Mouse (Mus musculus) kidney, adult 2 months (tissue): ENCODE data around the gene Pdpn.

Experiments used
- CTCF ChIP-seq: fragments of 200-500 bp; conservative IDR thresholded peaks from 2 replicates; pipeline ENCODE4 v1.5.1; 2011; ENCODE audit warnings: low read depth, mild to moderate bottlenecking, control low read depth, low read length, moderate library complexity, mixed read lengths; ENCODE audit not compliant: insufficient read depth, insufficient read length
- POLR2A ChIP-seq: fragments of 200-500 bp; IDR thresholded peaks from one replicate; pipeline ENCODE4 v1.6.1; 2011; ENCODE audit warnings: low read depth, low read length, control low read depth

DNA sequence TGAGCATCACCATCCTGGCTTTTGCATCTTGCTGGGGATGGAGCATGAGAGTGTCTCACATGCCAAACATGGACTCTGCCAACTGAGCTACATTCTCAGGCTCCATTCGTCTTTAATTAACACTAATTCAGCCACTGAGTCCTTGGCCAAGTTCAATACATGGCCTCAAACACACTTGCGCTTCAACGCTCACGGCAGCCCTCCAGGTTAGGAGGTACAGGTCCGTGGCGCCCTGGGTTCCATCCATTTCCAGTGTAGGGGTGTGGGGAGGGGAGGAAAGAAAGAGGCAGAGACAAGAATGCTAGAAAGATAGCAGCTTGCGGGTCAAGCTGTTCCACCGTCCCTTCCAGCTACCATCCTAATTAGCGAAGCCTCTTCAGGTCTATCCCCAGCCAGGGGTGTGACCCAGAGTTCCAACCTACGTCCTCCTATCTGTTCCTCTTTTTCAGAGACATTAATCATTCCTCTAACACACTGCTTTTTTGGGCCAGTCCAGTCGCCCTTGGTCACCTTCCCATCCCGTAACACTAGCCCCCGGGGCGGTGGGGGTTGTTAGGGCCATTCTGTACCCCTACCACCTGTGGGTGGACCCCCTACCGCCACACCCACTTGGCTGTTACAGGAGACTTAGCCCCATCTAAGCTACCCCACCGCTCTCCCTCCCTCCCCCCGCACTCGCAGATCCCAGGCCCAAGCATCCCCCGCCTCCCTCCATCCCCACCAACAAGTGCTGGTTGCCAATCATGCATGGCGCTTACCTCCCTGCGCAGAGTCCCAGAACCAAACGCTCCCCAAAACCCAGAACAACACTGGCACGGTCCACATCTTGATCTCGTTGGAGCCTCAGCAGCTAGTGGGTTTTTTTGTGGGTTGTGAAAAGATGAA, 691 bp downstream of the Pdpn start:
- TF ChIP-seq CTCF = no peak
- no peak for TF ChIP-seq POLR2A
